Mouse (Mus musculus): ENCODE results near the gene Ttll9. TPM values are rescaled to one million over a fixed set of nuclear protein-coding genes. Genes with fewer than 3 reads are reported as not detected.

The Ttll9 gene
- polyA plus RNA-seq, 1 experiment from 2014 or later = 0.27 TPM

GRCm38 (mm10) chr2:152991529-152991928 lies 29.2 kb downstream of the Ttll9 start:
- 84% methylated on average over 9 of the region's 9 CpGs for WGBS
- H3K27ac ChIP-seq (ENCODE audit: low read length) = no peak overlapping the region
- no peak overlapping the region for H3K4me2 ChIP-seq (ENCODE audit: low read depth, low read length)
- H3K4me3 ChIP-seq (replicated peaks; ENCODE audit: low read length) = no peak overlapping the region
- no peaks in the 10 kb centered on the region for H3K27me3 ChIP-seq (ENCODE audit: control insufficient read depth, insufficient read depth, low read length)
- no peaks in the 10 kb centered on the region for H3K4me1 ChIP-seq (ENCODE audit: control insufficient read depth, insufficient read depth, low read length)
- no peaks in the 10 kb centered on the region for H3K36me3 ChIP-seq (ENCODE audit: control insufficient read depth, insufficient read depth, low read length)
- no peaks in the 10 kb centered on the region for H3K9me3 ChIP-seq (replicated peaks; ENCODE audit: control insufficient read depth, low read length)
- no peak overlapping the region for H3K9ac ChIP-seq (ENCODE audit: low read length)
- ATAC-seq (ENCODE audit: insufficient read depth, low FRiP score) = no peak

- no peaks in the 10 kb centered on the region for H3K9me3 ChIP-seq (replicated peaks; ENCODE audit: control insufficient read depth, low read length)
- H3K4me3 ChIP-seq (replicated peaks; ENCODE audit: low read length) = no peak overlapping the region
- no peaks in the 10 kb centered on the region for H3K4me1 ChIP-seq (ENCODE audit: control insufficient read depth, insufficient read depth, low read length)
- no peak overlapping the region for H3K9ac ChIP-seq (ENCODE audit: low read length)
- H3K4me2 ChIP-seq (ENCODE audit: low read depth, low read length) = no peak overlapping the region
- WGBS = 58% methylated on average over 4 of the region's 4 CpGs
- no peak overlapping the region for H3K27ac ChIP-seq (ENCODE audit: low read length)
- no peaks in the 10 kb centered on the region for H3K36me3 ChIP-seq (ENCODE audit: control insufficient read depth, insufficient read depth, low read length)
- H3K27me3 ChIP-seq (ENCODE audit: control insufficient read depth, insufficient read depth, low read length) = no peaks in the 10 kb centered on the region
- ATAC-seq (ENCODE audit: insufficient read depth, low FRiP score) = no peak
Measured at GRCm38 (mm10) chr2:152997046-152997445, 34.8 kb downstream of the Ttll9 start.

- no peaks in the 10 kb centered on the region for H3K27me3 ChIP-seq (ENCODE audit: control insufficient read depth, insufficient read depth, low read length)
- no peaks in the 10 kb centered on the region for H3K36me3 ChIP-seq (ENCODE audit: control insufficient read depth, insufficient read depth, low read length)
- no peak overlapping the region for H3K9ac ChIP-seq (ENCODE audit: low read length)
- no peak overlapping the region for H3K4me3 ChIP-seq (replicated peaks; ENCODE audit: low read length)
- no peak overlapping the region for H3K4me2 ChIP-seq (ENCODE audit: low read depth, low read length)
- no peaks in the 10 kb centered on the region for H3K4me1 ChIP-seq (ENCODE audit: control insufficient read depth, insufficient read depth, low read length)
- no peaks in the 10 kb centered on the region for H3K9me3 ChIP-seq (replicated peaks; ENCODE audit: control insufficient read depth, low read length)
- WGBS = 70% methylated on average over 15 of the region's 15 CpGs
- no peak overlapping the region for H3K27ac ChIP-seq (ENCODE audit: low read length)
- no peak for ATAC-seq (ENCODE audit: insufficient read depth, low FRiP score)
Measured at GRCm38 (mm10) chr2:153002492-153003248, 40.4 kb downstream of the Ttll9 start.

- Histone ChIP-seq H3K27ac (ENCODE audit: low read length) (no peak overlapping the region), H3K4me3 (replicated peaks; ENCODE audit: low read length) (no peak overlapping the region), H3K36me3 (ENCODE audit: control insufficient read depth, insufficient read depth, low read length) (no peaks in the 10 kb centered on the region), H3K9ac (ENCODE audit: low read length) (no peak overlapping the region), H3K4me2 (ENCODE audit: low read depth, low read length) (no peak overlapping the region), H3K27me3 (ENCODE audit: control insufficient read depth, insufficient read depth, low read length) (no peaks in the 10 kb centered on the region), H3K9me3 (replicated peaks; ENCODE audit: control insufficient read depth, low read length) (no peaks in the 10 kb centered on the region), H3K4me1 (ENCODE audit: control insufficient read depth, insufficient read depth, low read length) (no peaks in the 10 kb centered on the region)
- no peak for ATAC-seq (ENCODE audit: insufficient read depth, low FRiP score)
- WGBS = 63% methylated on average over 13 of the region's 13 CpGs
Measured at GRCm38 (mm10) chr2:153003681-153004338, 41.5 kb downstream of the Ttll9 start.

GRCm38 (mm10) chr2:153005981-153006380 lies 43.7 kb downstream of the Ttll9 start:
- 86% methylated on average over 3 of the region's 3 CpGs for WGBS
- Histone ChIP-seq H3K27ac (ENCODE audit: low read length) (no peak overlapping the region), H3K4me2 (ENCODE audit: low read depth, low read length) (no peak overlapping the region), H3K36me3 (ENCODE audit: control insufficient read depth, insufficient read depth, low read length) (peaks cover 19% of the 10 kb centered on the region; the same call in 1 of the 2 replicates), H3K9me3 (replicated peaks; ENCODE audit: control insufficient read depth, low read length) (no peaks in the 10 kb centered on the region), H3K4me3 (replicated peaks; ENCODE audit: low read length) (no peak overlapping the region), H3K4me1 (ENCODE audit: control insufficient read depth, insufficient read depth, low read length) (no peaks in the 10 kb centered on the region), H3K27me3 (ENCODE audit: control insufficient read depth, insufficient read depth, low read length) (no peaks in the 10 kb centered on the region), H3K9ac (ENCODE audit: low read length) (no peak overlapping the region)
- no peak for ATAC-seq (ENCODE audit: insufficient read depth, low FRiP score)

GRCm38 (mm10) chr2:153009192-153009973 lies 47.1 kb downstream of the Ttll9 start:
- Histone ChIP-seq H3K9me3 (replicated peaks; ENCODE audit: control insufficient read depth, low read length) (no peaks in the 10 kb centered on the region), H3K27me3 (ENCODE audit: control insufficient read depth, insufficient read depth, low read length) (no peaks in the 10 kb centered on the region), H3K36me3 (ENCODE audit: control insufficient read depth, insufficient read depth, low read length) (peaks cover 19% of the 10 kb centered on the region; the same call in 1 of the 2 replicates), H3K27ac (ENCODE audit: low read length) (no peak overlapping the region), H3K9ac (ENCODE audit: low read length) (no peak overlapping the region), H3K4me1 (ENCODE audit: control insufficient read depth, insufficient read depth, low read length) (peaks cover 4% of the 10 kb centered on the region), H3K4me3 (replicated peaks; ENCODE audit: low read length) (no peak overlapping the region), H3K4me2 (ENCODE audit: low read depth, low read length) (no peak overlapping the region)
- no peak for ATAC-seq (ENCODE audit: insufficient read depth, low FRiP score)
- WGBS = 87% methylated on average over 12 of the region's 12 CpGs

- H3K36me3 ChIP-seq (ENCODE audit: control insufficient read depth, insufficient read depth, low read length) = peaks cover 19% of the 10 kb centered on the region; the same call in 1 of the 2 replicates
- peak overlapping the region; percentile 89 for H3K4me3 ChIP-seq (replicated peaks; ENCODE audit: low read length)
- peak overlapping the region; percentile 85 for H3K4me2 ChIP-seq (ENCODE audit: low read depth, low read length)
- H3K9me3 ChIP-seq (replicated peaks; ENCODE audit: control insufficient read depth, low read length) = no peaks in the 10 kb centered on the region
- 88% methylated on average over 11 of the region's 11 CpGs for WGBS
- no peak for ATAC-seq (ENCODE audit: insufficient read depth, low FRiP score)
- 0 out of 2 replicates have a peak, but pooled peaks cover 5% of the 10 kb centered on the region for H3K27me3 ChIP-seq (ENCODE audit: control insufficient read depth, insufficient read depth, low read length)
- H3K9ac ChIP-seq (ENCODE audit: low read length) = peak overlapping the region; percentile 88
- H3K4me1 ChIP-seq (ENCODE audit: control insufficient read depth, insufficient read depth, low read length) = peaks cover 6% of the 10 kb centered on the region
- no peak overlapping the region for H3K27ac ChIP-seq (ENCODE audit: low read length)
Measured at GRCm38 (mm10) chr2:153013724-153014515, 51.6 kb downstream of the Ttll9 start.

- H3K27me3 ChIP-seq (ENCODE audit: control insufficient read depth, insufficient read depth, low read length) = 0 out of 2 replicates have a peak, but pooled peaks cover 5% of the 10 kb centered on the region
- 0 out of 2 replicates have a peak, but pooled peaks cover 10% of the 10 kb centered on the region for H3K36me3 ChIP-seq (ENCODE audit: control insufficient read depth, insufficient read depth, low read length)
- peak; percentile 95 for ATAC-seq (ENCODE audit: insufficient read depth, low FRiP score)
- H3K4me1 ChIP-seq (ENCODE audit: control insufficient read depth, insufficient read depth, low read length) = peaks cover 6% of the 10 kb centered on the region
- H3K4me2 ChIP-seq (ENCODE audit: low read depth, low read length) = peak within 1 kb of the TSS; percentile 85
- peak within 1 kb of the TSS; percentile 89 for H3K4me3 ChIP-seq (replicated peaks; ENCODE audit: low read length)
- no peak within 1 kb of the TSS for H3K27ac ChIP-seq (ENCODE audit: low read length)
- under 1% methylated on average over 54 of the region's 54 CpGs for WGBS
- no peaks in the 10 kb centered on the region for H3K9me3 ChIP-seq (replicated peaks; ENCODE audit: control insufficient read depth, low read length)
- peak within 1 kb of the TSS; percentile 88 for H3K9ac ChIP-seq (ENCODE audit: low read length)
Measured at GRCm38 (mm10) chr2:153014758-153015593, 52.7 kb downstream of the Ttll9 start, which contains the start of gene Pdrg1. Gene Pdrg1 (minus strand): TSS chr2:153015427.
